Mouse (Mus musculus): Measurements from ENCODE around the gene Glra1.

DNA sequence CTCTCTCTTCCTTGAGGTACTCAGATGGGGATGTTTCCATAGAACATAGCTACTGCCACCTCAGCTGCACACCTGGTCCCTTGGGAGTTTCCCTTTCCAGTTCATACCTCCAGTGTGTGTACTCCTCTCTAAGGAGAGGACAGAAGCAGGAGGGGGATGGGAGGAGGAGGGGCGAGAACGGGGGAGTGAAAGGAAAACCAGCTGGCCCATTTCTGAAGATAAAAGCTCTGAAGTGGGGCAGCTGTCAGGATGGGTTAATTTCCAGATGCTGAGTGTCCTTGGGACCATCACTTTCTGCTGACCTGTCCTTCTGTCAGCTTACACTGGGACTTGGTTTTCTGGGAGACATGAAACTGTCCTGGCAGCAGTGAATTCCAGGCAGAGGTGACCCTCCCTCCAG is 73.2 kb downstream of the Glra1 start:
- TF ChIP-seq CTCF (IDR thresholded peaks at IDR 0.05) (no peak), EP300 (IDR thresholded peaks at IDR 0.05) (no peak)

All from lung, postnatal 0 days (tissue).